Mouse (Mus musculus) MEL (cell line): ENCODE results near the gene Ankrd44. TPM values are rescaled to one million over a fixed set of nuclear protein-coding genes. Genes with fewer than 3 reads are reported as not detected.

Source experiments
- DNase-seq: peaks from one replicate; pipeline ENCODE4 v3.0.0; 2011; ENCODE audit warnings: low read depth, low spot score
- H3K27ac ChIP-seq: 2 replicates; pipeline ENCODE4 v1.5.1; 2012; ENCODE audit warnings: low read depth, mild to moderate bottlenecking, control low read depth, low read length, moderate library complexity; ENCODE audit not compliant: control insufficient read depth
- H3K27me3 ChIP-seq, 2 experiments: fragments of 150-350 bp in 1 of 2; sonication (generic) in 1 of 2; 2 replicates each; pipeline ENCODE4 v1.6.1; 2012; ENCODE audit warnings: low read length in 2 of 2, mild to moderate bottlenecking in 2 of 2, improper control_type of control experiment in 1 of 2, moderate library complexity in 1 of 2; ENCODE audit not compliant: insufficient read depth in 2 of 2, control insufficient read depth in 1 of 2
- H3K36me3 ChIP-seq, 2 experiments: 2 replicates each; pipeline ENCODE4 v1.6.1; 2012 to 2014; ENCODE audit warnings: low read length in 2 of 2, improper control_type of control experiment in 1 of 2, inconsistent platforms in 1 of 2, mild to moderate bottlenecking in 1 of 2; ENCODE audit not compliant: insufficient read depth in 2 of 2, control insufficient read depth in 1 of 2
- H3K4me1 ChIP-seq, 2 experiments: fragments of 150-350 bp in 1 of 2; sonication (generic) in 1 of 2; 2 replicates each; pipeline ENCODE4 v1.6.1; 2012; ENCODE audit warnings: low read length in 2 of 2, improper control_type of control experiment in 1 of 2, mild to moderate bottlenecking in 1 of 2; ENCODE audit not compliant: insufficient read depth in 2 of 2, control insufficient read depth in 1 of 2
- H3K4me3 ChIP-seq, 2 experiments: fragments of 150-350 bp in 1 of 2; sonication (generic) in 1 of 2; 2 replicates each; pipeline ENCODE4 v1.5.1; 2012; ENCODE audit warnings: low read depth in 2 of 2, low read length in 2 of 2, mild to moderate bottlenecking in 2 of 2, moderate library complexity in 2 of 2, control low read depth in 1 of 2, improper control_type of control experiment in 1 of 2; ENCODE audit not compliant: control insufficient read depth in 1 of 2, insufficient read depth in 1 of 2
- H3K79me2 ChIP-seq: 2 replicates; pipeline ENCODE4 v1.6.1; 2012; ENCODE audit warnings: mild to moderate bottlenecking, low read length, moderate library complexity; ENCODE audit not compliant: control insufficient read depth, poor library complexity, insufficient read depth
- H3K9ac ChIP-seq: 2 replicates; pipeline ENCODE4 v1.6.1; 2012; ENCODE audit warnings: low read depth, mild to moderate bottlenecking, control low read depth, low read length, moderate library complexity; ENCODE audit not compliant: control insufficient read depth, poor library complexity, severe bottlenecking
- H3K9me3 ChIP-seq: fragments of 150-350 bp; sonication (generic); replicated peaks from 2 replicates; pipeline ENCODE4 v1.6.1; 2012; ENCODE audit warnings: mild to moderate bottlenecking, low read length, improper control_type of control experiment, moderate library complexity; ENCODE audit not compliant: insufficient read depth
- BHLHE40 ChIP-seq: IDR thresholded peaks from 2 replicates; pipeline ENCODE4 v1.6.1; 2012; ENCODE audit warnings: low read depth, mild to moderate bottlenecking, inconsistent platforms, low read length, improper control_type of control experiment, borderline replicate concordance
- CHD2 ChIP-seq: IDR thresholded peaks from 2 replicates; pipeline ENCODE4 v1.6.1; 2011; ENCODE audit warnings: low read length, improper control_type of control experiment
- CTCF ChIP-seq, 3 experiments: IDR thresholded peaks in 2 of 3; conservative IDR thresholded peaks in 1 of 3; 2 replicates each; pipeline ENCODE4 v1.5.1; 2011 to 2012; ENCODE audit warnings: low read length in 3 of 3, low read depth in 2 of 3, mild to moderate bottlenecking in 2 of 3, improper control_type of control experiment in 1 of 3, inconsistent platforms in 1 of 3, mixed read lengths in 1 of 3, moderate library complexity in 1 of 3; ENCODE audit not compliant: control insufficient read depth in 1 of 3, insufficient read depth in 1 of 3, poor library complexity in 1 of 3, severe bottlenecking in 1 of 3
- GABPA ChIP-seq: IDR thresholded peaks from 2 replicates; pipeline ENCODE4 v1.6.1; 2012; ENCODE audit warnings: low read depth, mild to moderate bottlenecking, inconsistent platforms, low read length, improper control_type of control experiment, moderate library complexity
- GATA1 ChIP-seq: IDR thresholded peaks from 2 replicates; pipeline ENCODE4 v1.6.1; 2011; ENCODE audit warnings: low read depth, low read length, improper control_type of control experiment
- JUND ChIP-seq: IDR thresholded peaks from 2 replicates; pipeline ENCODE4 v1.6.1; 2011; ENCODE audit warnings: low read depth, mild to moderate bottlenecking, improper control_type of control experiment, low read length
- KAT2A ChIP-seq: conservative IDR thresholded peaks from 2 replicates; pipeline ENCODE4 v1.6.1; 2012; ENCODE audit warnings: low read depth, low read length, improper control_type of control experiment, inconsistent platforms
- MAFK ChIP-seq: IDR thresholded peaks from 2 replicates; pipeline ENCODE4 v1.6.1; 2011; ENCODE audit warnings: low read depth, mild to moderate bottlenecking, low read length, improper control_type of control experiment, borderline replicate concordance
- MAZ ChIP-seq: IDR thresholded peaks from 2 replicates; pipeline ENCODE4 v1.6.1; 2012; ENCODE audit warnings: low read depth, mild to moderate bottlenecking, inconsistent platforms, low read length, improper control_type of control experiment
- MYB ChIP-seq: IDR thresholded peaks from 2 replicates; pipeline ENCODE4 v1.6.1; 2011; ENCODE audit warnings: mild to moderate bottlenecking, low read depth, low read length, improper control_type of control experiment
- MYC ChIP-seq: IDR thresholded peaks from 2 replicates; pipeline ENCODE4 v1.6.1; 2011; ENCODE audit warnings: low read depth, mild to moderate bottlenecking, low read length, improper control_type of control experiment, moderate library complexity
- NELFE ChIP-seq: IDR thresholded peaks from 2 replicates; pipeline ENCODE4 v1.6.1; 2011; ENCODE audit warnings: low read depth, low read length, improper control_type of control experiment
- POLR2AphosphoS5 ChIP-seq: IDR thresholded peaks from 2 replicates; pipeline ENCODE4 v1.6.1; 2012; ENCODE audit warnings: low read depth, borderline replicate concordance, mild to moderate bottlenecking, inconsistent platforms, low read length, moderate library complexity, mixed read lengths
- RAD21 ChIP-seq: IDR thresholded peaks from 2 replicates; pipeline ENCODE4 v1.6.1; 2011; ENCODE audit warnings: mild to moderate bottlenecking, low read depth, low read length, improper control_type of control experiment
- RCOR1 ChIP-seq: IDR thresholded peaks from 2 replicates; pipeline ENCODE4 v1.6.1; 2012; ENCODE audit warnings: low read depth, mild to moderate bottlenecking, inconsistent platforms, low read length, improper control_type of control experiment
- SMC3 ChIP-seq: IDR thresholded peaks from 2 replicates; pipeline ENCODE4 v1.6.1; 2011; ENCODE audit warnings: low read depth, low read length, improper control_type of control experiment
- TAL1 ChIP-seq: IDR thresholded peaks from 2 replicates; pipeline ENCODE4 v1.6.1; 2012; ENCODE audit warnings: mild to moderate bottlenecking, inconsistent platforms, low read length, moderate library complexity, mixed read lengths
- UBTF ChIP-seq: IDR thresholded peaks from 2 replicates; pipeline ENCODE4 v1.6.1; 2012; ENCODE audit warnings: low read depth, mild to moderate bottlenecking, inconsistent platforms, low read length, improper control_type of control experiment, moderate library complexity, borderline replicate concordance; ENCODE audit not compliant: insufficient read depth
- USF2 ChIP-seq, 2 experiments: IDR thresholded peaks; 2 replicates each; pipeline ENCODE4 v1.6.1; 2011 to 2012; ENCODE audit warnings: improper control_type of control experiment in 2 of 2, low read length in 2 of 2, borderline replicate concordance in 1 of 2, inconsistent platforms in 1 of 2, low read depth in 1 of 2, mild to moderate bottlenecking in 1 of 2; ENCODE audit not compliant: insufficient read depth in 1 of 2
- ZC3H11A ChIP-seq: IDR thresholded peaks from 2 replicates; pipeline ENCODE4 v1.6.1; 2012; ENCODE audit warnings: low read depth, mild to moderate bottlenecking, inconsistent platforms, low read length, improper control_type of control experiment
- polyA plus RNA-seq, 2 experiments: library from polyadenylated mRNA; stranded (reverse) in 1 of 2; unstranded in 1 of 2; fragments of >175 nt in 1 of 2; fragments of >200 nt in 1 of 2; gene quantifications; 2 replicates each; pipeline versions ENCODE4 v1.2.1 to v1.2.4; 2012; ENCODE audit warnings: low replicate concordance in 2 of 2, low read depth in 1 of 2; ENCODE audit not compliant: insufficient read length in 2 of 2, insufficient read depth in 1 of 2, missing spikeins in 1 of 2
- total RNA-seq: library from RNA; depleted of rRNA; stranded (reverse); fragments of 300-350 nt; gene quantifications from 2 replicates; pipeline ENCODE4 v1.2.3, GENCODE M21; 2012

The Ankrd44 gene
- total and polyA plus RNA-seq, 3 experiments, result 2.3 to 4.4 TPM; not detected in 1

DNA sequence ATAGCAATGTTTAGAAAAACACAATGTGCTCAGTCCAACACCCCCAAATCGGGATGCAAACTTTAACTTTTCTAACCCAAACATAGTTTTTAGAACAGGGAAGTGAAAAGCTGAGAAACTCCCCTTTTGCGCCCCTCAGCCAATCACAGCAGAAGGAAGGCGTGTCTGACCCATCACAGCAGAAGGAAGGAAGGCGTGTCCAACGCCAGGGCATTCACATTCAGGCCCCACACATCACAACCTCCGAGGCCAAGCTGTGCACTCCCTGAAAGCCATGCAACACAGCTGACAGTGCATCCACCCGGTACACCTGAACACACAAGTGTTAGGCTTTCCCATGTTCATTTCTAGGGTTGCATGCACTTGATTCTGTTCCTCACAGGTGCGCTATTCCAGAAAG, 150.1 kb downstream of the Ankrd44 start:
- H3K27me3 ChIP-seq, result no peaks in the 10 kb centered on the region
- peak; percentile 10 for DNase-seq
- no peak overlapping the region for H3K9ac ChIP-seq
- TF ChIP-seq POLR2AphosphoS5, result no peak
- TF ChIP-seq CHD2, result no peak
- TF ChIP-seq BHLHE40, result no peak
- no peak for TF ChIP-seq MYC
- TF ChIP-seq KAT2A, result no peak
- no peak for TF ChIP-seq RAD21
- TF ChIP-seq JUND, result no peak
- TF ChIP-seq UBTF, result no peak
- TF ChIP-seq ZC3H11A, result no peak
- TF ChIP-seq CTCF (IDR thresholded peaks at IDR 0.05 in 2 of 3, conservative IDR thresholded peaks at IDR 0.05 in 1 of 3; ENCODE audit: control insufficient read depth in 1 of 3, insufficient read depth in 1 of 3, low read depth in 2 of 3, low read length in 3 of 3, poor library complexity in 1 of 3, severe bottlenecking in 1 of 3), result no peak
- TF ChIP-seq MAZ, result no peak
- no peak for TF ChIP-seq USF2 (IDR thresholded peaks at IDR 0.05; ENCODE audit: borderline replicate concordance in 1 of 2, insufficient read depth in 1 of 2, low read depth in 1 of 2, low read length in 2 of 2)
- no peak for TF ChIP-seq MAFK
- H3K36me3 ChIP-seq, result no peaks in the 10 kb centered on the region
- no peak overlapping the region for H3K27ac ChIP-seq
- no peaks in the 10 kb centered on the region for H3K79me2 ChIP-seq
- no peak overlapping the region for H3K4me3 ChIP-seq
- no peaks in the 10 kb centered on the region for H3K4me1 ChIP-seq
- H3K9me3 ChIP-seq, result no peaks in the 10 kb centered on the region

DNA sequence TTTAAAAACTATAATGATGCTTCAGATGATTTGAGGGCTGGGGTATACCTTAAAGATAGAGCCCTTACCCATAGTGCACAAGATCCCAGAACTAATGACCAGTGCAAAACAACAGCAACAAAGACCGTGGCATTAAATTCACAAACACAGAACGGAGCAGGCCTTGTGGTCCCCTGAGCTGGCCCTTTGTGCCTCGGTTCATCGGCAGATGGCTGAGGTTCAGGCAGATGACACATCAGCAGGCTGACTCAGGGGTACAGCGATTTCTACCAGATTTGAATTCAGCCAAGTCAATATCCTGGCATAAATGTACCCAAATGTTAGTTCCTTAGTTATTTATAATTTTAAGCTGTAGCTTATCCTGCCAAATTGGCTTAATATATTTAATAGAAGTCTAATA, 153.3 kb downstream of the Ankrd44 start:
- H3K27me3 ChIP-seq, result no peaks in the 10 kb centered on the region
- H3K4me1 ChIP-seq, result no peaks in the 10 kb centered on the region
- TF ChIP-seq GATA1 (no peak), GABPA (no peak), RCOR1 (no peak)
- TF ChIP-seq, all 39 proteins: peak for 0
- no peaks in the 10 kb centered on the region for H3K79me2 ChIP-seq
- no peak overlapping the region for H3K4me3 ChIP-seq
- no peaks in the 10 kb centered on the region for H3K36me3 ChIP-seq
- no peaks in the 10 kb centered on the region for H3K9me3 ChIP-seq
- no peak for DNase-seq
- no peak overlapping the region for H3K9ac ChIP-seq
- H3K27ac ChIP-seq, result no peak overlapping the region

DNA sequence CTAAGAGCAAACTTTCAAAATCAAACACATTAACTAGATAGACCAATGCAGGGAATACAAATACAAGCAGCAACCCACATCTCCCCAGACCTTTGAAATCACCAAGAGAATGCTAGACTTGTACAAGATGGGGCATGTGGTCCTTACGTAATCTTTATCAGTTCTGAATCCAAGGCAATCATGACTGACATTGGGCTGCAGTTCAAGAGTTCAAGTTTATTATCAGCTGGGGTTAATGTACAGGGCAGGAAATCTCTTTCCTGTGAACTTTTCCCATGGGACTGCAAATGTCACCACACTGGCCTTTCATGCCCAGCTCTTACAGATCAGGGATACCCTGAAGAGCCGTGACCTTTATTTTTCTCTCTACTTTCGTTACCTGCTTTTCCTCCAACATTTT, 154.7 kb downstream of the Ankrd44 start:
- Histone ChIP-seq H3K4me1 (no peaks in the 10 kb centered on the region), H3K27me3 (no peaks in the 10 kb centered on the region), H3K4me3 (no peak overlapping the region), H3K79me2 (no peaks in the 10 kb centered on the region), H3K9me3 (no peaks in the 10 kb centered on the region), H3K27ac (no peak overlapping the region), H3K36me3 (no peaks in the 10 kb centered on the region)
- no peak for DNase-seq
- no peak for TF ChIP-seq MYB
- TF ChIP-seq TAL1, result no peak
- no peak for TF ChIP-seq SMC3
- TF ChIP-seq NELFE, result no peak
- TF ChIP-seq USF2 (IDR thresholded peaks at IDR 0.05; ENCODE audit: borderline replicate concordance in 1 of 2, insufficient read depth in 1 of 2, low read depth in 1 of 2, low read length in 2 of 2), result no peak
- TF ChIP-seq, all 39 proteins: peak for 0
- no peak overlapping the region for H3K9ac ChIP-seq
